Mouse (Mus musculus) embryo, embryonic 11 days (tissue): Measurements from ENCODE around the gene Ctcfl.
"Not testable (repeated sequence)": the region's sequence is repeated elsewhere in the genome, so short reads cannot be mapped to it uniquely, and the experiment has no call there.

Source experiments
- DNase-seq: peaks from one replicate; pipeline ENCODE4 v3.0.0-alpha.2; 2015

Ctcfl gene

GRCm38 (mm10) chr2:173138323-173139239 is 19.3 kb upstream of the Ctcfl start:
- no peak for DNase-seq

DNA sequence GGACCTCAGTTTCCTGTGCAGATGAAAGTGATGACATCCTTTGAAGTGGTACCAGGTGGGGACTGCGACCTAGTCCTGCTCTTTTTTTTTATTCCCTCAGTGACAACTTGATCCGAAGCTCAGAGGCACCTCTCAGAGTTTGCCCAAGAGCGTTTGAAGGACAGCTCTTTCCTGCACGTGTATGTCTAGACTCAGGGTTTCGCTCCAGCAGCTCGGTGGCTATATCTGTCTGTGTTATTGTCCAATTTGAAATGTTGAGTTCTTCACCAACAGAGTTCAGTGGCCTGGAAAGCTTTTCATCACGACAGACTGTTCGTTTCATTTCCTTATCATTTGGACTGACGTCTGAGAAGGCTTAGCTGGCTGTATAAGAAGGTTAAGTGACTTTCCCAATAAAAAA is 15.4 kb upstream of the Ctcfl start:
- no peak for DNase-seq

- DNase-seq: no peak
These were observed 13.5 kb upstream of the Ctcfl start for GRCm38 (mm10) chr2:173132794-173133300.

DNA sequence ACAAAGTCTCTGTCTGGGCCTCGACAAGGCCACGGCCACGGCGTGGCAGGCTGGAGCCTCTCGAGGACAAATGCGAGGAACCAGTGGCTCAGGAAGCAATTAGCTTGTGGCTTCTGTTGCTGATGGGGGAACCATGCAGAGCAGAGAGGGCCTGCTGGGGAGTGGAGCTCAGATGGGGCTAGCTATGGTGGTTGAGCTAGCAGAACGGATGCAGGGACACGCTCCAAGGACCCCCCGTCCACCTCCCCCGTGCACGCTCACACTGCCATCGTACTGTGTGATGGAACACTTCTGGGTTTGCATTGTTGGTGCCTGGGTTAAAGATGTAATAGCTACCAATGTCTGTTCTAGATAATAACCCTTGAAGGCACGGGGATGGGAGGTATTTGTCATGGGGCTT is 12.9 kb upstream of the Ctcfl start:
- no peak for DNase-seq

- no peak for DNase-seq
These were observed 9.8 kb upstream of the Ctcfl start for GRCm38 (mm10) chr2:173129111-173129510.

- no peak for DNase-seq
These were observed 7.1 kb upstream of the Ctcfl start for GRCm38 (mm10) chr2:173126386-173126785.

GRCm38 (mm10) chr2:173124022-173124735 is 4.9 kb upstream of the Ctcfl start:
- no peak for DNase-seq

DNA sequence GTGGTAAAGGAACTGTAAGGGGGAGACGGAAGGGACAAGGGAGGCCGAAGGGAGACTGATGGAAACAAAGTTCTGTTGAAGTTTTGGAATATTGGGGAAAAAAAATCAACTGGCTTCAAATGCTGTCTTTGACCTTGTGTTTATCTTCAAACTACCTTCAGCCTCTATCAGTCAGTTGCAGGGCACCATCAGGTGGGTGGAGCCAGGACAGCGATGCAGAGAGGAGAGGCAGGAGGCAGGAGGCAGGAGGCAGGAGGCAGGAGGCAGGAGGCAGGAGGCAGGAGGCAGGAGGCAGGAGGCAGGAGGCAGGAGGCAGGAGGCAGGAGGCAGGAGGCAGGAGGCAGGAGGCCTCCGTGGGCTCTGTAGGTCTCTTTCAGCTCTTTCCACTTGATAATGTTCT is 792 bp upstream of the Ctcfl start:
- DNase-seq: not testable (repeated sequence)

- DNase-seq: not testable (repeated sequence)
These were observed 5.5 kb downstream of the Ctcfl start for GRCm38 (mm10) chr2:173113796-173114195.

GRCm38 (mm10) chr2:173110571-173110970 is 8.8 kb downstream of the Ctcfl start:
- no peak for DNase-seq

DNA sequence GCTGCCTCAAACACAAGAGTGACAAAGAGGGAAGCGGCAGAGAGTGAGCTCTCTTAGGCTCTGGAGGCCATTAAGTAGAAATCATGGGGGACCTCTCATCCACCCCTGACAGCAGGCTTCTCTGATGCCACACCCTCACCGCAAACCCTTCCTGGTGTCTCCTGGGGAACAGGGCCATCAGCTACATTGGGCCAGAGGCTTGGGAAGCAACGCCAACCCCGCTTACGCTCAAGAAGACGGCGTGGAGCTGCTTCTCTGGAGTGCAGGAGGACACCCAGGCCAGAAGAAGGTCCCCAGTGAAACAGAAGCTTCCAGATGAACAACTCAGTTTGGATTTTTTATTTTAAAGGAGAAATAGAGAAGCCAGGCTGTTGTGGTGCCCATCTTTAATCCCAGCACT is 9.8 kb downstream of the Ctcfl start:
- no peak for DNase-seq

- no peak for DNase-seq
These were observed 10.7 kb downstream of the Ctcfl start for GRCm38 (mm10) chr2:173108509-173109190.

GRCm38 (mm10) chr2:173106889-173107785 is 12.2 kb downstream of the Ctcfl start:
- peak; percentile 80 for DNase-seq

GRCm38 (mm10) chr2:173106409-173106808 is 12.9 kb downstream of the Ctcfl start:
- DNase-seq: no peak

GRCm38 (mm10) chr2:173097337-173097736 is 22.0 kb downstream of the Ctcfl start:
- DNase-seq: not testable (repeated sequence)

- peak; percentile 84 for DNase-seq
These were observed 29.9 kb downstream of the Ctcfl start for GRCm38 (mm10) chr2:173089437-173089836.

DNA sequence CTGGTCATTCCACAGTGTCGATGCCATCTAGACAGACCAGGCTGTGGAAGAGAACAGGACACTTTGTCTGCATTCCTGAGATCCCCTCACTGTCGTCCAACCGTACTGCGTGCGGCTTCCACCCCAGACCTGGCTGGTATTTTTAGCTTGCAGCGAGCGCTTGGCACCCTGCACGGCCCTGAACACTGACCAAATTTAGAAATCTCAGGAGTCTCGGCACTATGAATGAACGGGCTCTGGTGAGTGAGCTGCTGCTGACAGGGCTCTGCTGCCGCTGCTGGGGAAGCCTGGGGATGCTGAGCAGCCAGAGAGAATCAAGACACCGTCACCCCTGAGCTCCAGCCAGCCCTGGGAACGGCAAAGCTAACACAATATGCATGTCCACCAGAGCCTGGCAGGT is 31.9 kb downstream of the Ctcfl start:
- no peak for DNase-seq

DNA sequence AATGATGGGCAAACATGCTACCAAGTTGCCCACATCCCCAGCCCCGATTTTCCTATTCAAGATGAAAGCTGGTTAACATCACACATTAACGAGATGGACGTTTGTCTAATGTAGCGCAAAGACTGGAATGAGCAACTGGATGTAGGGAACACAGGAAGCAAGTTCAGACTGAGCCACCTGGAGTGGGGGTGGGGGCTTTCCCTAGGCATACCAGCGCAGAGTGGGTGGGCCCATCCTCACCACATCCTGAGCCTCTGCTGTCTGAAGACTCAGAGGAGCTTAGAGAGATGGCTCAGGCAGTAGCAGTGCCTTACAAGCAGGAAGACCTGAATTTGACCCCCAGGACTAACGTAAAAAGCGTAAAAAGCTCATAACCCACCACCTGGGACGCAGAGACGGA is 33.6 kb downstream of the Ctcfl start:
- DNase-seq: no peak

DNA sequence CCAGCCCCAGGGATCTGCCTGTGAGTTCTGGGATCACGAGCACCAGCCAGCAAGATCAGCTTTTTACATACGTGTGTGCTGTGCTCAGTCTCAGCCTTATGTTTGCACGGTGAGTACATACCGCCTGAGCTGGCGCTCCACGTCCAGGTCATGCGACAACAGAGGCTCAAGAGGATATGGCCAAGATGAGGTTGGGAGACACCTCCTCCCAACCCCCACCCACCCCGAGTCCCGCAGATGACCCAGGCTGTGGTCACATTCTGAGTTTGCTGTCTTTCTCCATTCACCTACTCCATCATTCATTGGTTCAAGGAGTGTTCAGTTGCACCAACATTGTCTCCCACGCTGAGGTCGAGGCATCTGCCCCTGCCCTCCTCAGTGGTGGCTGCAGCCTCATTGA is 34.5 kb downstream of the Ctcfl start:
- DNase-seq: no peak

GRCm38 (mm10) chr2:173083712-173084475 is 35.4 kb downstream of the Ctcfl start:
- peak; percentile 67 for DNase-seq

GRCm38 (mm10) chr2:173083106-173083505 is 36.2 kb downstream of the Ctcfl start:
- no peak for DNase-seq
